Mouse (Mus musculus): ENCODE measurements at regions not wholly inside any gene's neighbourhood (a gene's known extent, or its start where the extent isn't known, plus 50 kb on each side); places are given as distances from the start of the nearest gene placed in this dataset.

DNA sequence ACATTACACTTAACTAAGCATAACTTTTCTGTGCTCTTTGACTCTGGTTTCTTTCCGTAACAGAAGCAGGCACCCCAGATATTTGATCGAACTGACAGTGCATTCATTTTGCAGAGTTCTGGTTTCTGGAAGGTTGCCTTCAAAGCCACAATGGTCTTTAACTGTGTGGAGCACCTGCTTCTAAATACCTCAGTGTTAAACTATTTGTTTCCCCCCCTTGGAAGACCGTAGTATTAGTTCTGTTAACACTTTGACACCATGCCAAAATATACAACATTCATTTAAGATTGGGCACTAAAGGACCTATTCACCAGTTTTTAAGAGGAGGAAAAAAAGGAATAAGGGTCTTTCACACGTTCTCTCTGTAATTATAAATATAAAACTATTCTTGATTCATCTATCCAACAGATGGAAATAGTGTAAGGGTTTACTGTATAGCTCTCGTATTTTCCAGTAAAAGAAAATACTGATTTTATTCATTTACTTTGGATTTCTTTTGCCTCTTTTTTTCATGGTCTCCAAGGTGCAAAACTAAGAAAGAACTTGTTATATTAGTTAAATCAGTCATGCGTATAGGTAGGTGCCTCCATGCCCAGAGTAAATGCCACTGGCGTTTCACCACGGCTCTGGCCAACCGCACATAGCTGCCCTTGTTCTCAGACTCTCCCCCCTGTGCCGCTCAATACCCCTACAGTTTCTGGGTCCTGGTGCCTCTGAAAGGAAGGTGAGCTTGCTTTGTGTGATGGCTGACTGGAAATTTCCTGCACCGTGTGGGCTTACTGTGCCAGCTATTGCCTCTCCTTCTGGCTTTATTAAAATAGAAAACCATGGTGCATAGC lies 391.2 kb downstream of the Etnk1 start:
- H3K9me3 ChIP-seq (replicated peaks) = no peaks in the 10 kb centered on the region
- H3K27ac ChIP-seq = no peak overlapping the region
- 92% methylated on average over 11 of the region's 11 CpGs for WGBS
- no peaks in the 10 kb centered on the region for H3K27me3 ChIP-seq (ENCODE audit: low read depth, poor library complexity, severe bottlenecking)
- H3K4me3 ChIP-seq = no peak overlapping the region
- no peaks in the 10 kb centered on the region for H3K36me3 ChIP-seq
- DNase-seq (ENCODE audit: low spot score) = no peak
- H3K4me1 ChIP-seq = peaks cover 7% of the 10 kb centered on the region; the same call in 1 of the 2 replicates

DNA sequence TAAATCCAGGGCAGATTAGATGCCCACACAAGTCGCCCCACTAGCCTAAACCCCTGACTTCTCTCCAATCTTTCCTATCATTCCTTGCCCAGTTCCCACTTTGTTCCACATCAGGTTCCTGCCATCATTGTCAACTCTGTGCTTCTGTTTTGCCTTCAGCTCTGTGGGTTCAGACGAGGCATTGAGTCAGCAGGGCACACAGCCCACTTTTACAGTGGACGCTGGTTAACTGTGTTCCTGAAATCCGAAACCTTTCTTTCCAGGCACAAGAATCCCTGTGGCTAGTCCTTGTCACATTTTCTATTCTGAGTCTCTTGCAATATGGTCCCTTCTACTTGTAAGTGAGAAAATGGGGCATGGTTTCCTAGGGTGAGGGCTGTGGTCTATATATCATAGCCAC lies 392.3 kb downstream of the Etnk1 start:
- Histone ChIP-seq H3K27me3 (ENCODE audit: low read depth, poor library complexity, severe bottlenecking) (no peaks in the 10 kb centered on the region), H3K9me3 (replicated peaks) (no peaks in the 10 kb centered on the region), H3K27ac (no peak overlapping the region; the same call in 1 of the 2 replicates), H3K36me3 (no peaks in the 10 kb centered on the region), H3K4me3 (no peak overlapping the region), H3K4me1 (peaks cover 7% of the 10 kb centered on the region; the same call in 1 of the 2 replicates)
- no peak for DNase-seq (ENCODE audit: low spot score)
- WGBS = 58% methylated on average over 4 of the region's 4 CpGs

DNA sequence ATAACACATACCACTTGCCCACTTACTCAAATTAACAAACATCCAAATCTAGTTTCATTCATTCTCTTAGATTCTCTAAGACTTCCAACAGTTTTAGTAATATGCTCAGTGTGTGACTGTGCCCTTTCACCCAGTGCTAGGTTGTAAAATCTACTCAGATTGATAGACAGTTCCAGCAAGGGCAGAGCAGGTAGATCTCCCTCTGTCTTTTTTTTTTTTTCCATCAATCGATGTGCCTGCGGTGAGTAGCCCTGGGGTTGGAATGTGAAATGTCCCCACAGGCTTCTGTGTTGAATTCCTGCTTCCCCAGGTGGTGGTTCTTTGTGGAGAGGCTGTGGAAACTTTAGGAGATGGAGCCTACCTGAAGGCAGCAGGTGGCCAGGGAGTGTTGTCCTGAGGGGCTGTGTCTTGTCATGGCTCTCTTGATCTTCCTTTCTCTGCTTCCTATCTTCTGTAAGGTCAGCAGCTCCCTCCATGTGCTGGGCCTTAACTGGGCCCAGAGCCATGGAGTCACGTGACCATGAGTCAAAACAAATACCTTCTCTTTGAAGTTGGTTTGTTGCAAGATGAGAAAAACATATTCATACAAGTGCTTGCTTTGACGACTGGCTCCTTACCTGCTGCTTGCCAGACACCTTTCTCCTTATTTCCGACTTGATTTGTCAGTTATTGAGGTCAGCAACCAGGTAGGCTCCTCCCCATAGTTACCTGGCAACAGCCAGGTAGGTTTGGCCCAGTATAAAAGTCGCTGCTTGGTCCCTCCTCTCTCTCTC lies 394.5 kb downstream of the Etnk1 start:
- Histone ChIP-seq H3K4me3 (no peak overlapping the region), H3K27ac (no peak overlapping the region), H3K36me3 (no peaks in the 10 kb centered on the region), H3K27me3 (ENCODE audit: low read depth, poor library complexity, severe bottlenecking) (no peaks in the 10 kb centered on the region), H3K9me3 (replicated peaks) (no peaks in the 10 kb centered on the region), H3K4me1 (peaks cover 7% of the 10 kb centered on the region; the same call in 1 of the 2 replicates)
- 67% methylated on average over 6 of the region's 6 CpGs for WGBS
- no peak for DNase-seq (ENCODE audit: low spot score)

DNA sequence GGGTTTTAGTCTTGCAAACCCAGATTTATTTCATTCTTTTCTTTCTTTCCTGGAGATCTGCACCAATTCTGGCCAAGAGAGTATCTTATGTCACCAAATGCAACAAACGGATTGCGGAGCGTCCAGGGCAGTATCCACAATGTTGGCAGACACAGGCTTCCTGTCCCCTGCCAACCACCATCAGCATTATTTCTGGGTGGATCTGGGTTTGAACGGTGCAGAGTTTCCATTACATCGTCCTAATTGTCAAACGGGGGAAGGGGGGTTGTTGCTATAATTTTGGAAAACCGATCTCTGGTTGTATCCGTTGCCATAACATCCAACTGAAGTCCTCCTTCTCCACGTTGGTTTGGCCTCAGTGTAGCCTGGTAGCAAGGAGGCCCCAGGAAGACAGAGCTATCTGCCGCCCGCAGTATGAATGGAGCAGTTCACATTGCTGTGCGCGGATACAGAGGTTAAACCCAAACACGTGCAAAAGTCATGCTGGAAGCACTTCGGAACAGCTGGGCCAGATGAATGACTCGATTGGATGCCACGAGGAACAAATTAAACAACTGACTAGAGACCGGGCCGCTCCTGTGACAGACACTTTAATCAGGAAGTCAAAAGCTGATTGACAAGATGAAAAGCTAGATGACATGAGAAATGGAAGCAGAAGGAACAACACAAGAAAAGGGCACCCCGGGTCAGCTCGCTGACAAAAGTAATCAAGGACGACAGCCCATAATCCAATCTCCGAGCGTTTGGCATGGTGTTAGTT lies 404.5 kb downstream of the Etnk1 start:
- Histone ChIP-seq H3K36me3 (no peaks in the 10 kb centered on the region), H3K27ac (no peak overlapping the region), H3K4me3 (no peak overlapping the region), H3K9me3 (replicated peaks) (no peaks in the 10 kb centered on the region), H3K27me3 (ENCODE audit: low read depth, poor library complexity, severe bottlenecking) (no peaks in the 10 kb centered on the region), H3K4me1 (peaks cover 7% of the 10 kb centered on the region; the same call in 1 of the 2 replicates)
- DNase-seq (ENCODE audit: low spot score) = peak; percentile 46
- 74% methylated on average over 24 of the region's 24 CpGs for WGBS

DNA sequence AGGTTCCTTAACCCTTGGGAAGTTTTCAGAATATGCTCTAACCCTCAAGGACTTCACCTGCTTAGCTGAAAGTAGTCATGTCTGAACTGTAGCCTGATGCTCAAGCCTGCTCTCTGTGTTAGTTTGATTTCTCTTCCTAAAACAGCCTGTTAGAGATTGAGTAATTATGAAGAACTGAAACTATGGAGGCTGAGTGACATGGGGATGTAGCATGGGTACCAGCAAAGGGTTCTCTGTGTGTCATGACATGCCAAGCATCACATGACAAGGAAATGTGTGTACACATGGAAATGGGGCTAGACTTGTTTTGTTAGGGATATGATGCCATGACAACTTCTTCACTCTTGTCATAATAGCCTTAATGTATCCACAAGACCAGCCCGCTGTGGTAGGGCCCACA lies 412.2 kb downstream of the Etnk1 start:
- WGBS = 94% methylated on average over 1 of the region's 1 CpGs
- no peak overlapping the region for H3K27ac ChIP-seq
- no peak for DNase-seq (ENCODE audit: low spot score)
- H3K4me1 ChIP-seq = no peaks in the 10 kb centered on the region
- H3K27me3 ChIP-seq (ENCODE audit: low read depth, poor library complexity, severe bottlenecking) = no peaks in the 10 kb centered on the region
- H3K9me3 ChIP-seq (replicated peaks) = no peaks in the 10 kb centered on the region
- H3K4me3 ChIP-seq = no peak overlapping the region
- no peaks in the 10 kb centered on the region for H3K36me3 ChIP-seq

DNA sequence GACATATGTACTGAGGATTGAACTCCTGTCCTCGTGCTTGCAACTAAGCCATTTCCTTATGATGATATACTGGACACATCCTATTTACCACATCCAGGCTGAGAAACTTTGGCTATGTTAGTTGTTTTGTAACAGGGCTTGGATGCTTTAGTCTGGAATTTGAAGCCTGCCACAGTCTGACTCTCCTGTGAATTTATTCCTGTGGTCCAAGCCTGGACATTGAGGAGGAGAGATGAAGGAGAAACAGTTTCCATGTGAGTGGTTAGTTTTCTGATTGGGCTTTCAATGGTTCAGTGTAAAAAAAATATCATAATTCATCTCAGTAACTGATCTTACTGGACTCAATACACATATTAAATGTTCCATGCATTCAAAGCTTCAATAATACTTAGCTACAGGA lies 422.6 kb downstream of the Etnk1 start:
- H3K36me3 ChIP-seq = no peaks in the 10 kb centered on the region
- 76% methylated on average over 1 of the region's 1 CpGs for WGBS
- H3K4me1 ChIP-seq = no peaks in the 10 kb centered on the region
- H3K27me3 ChIP-seq (ENCODE audit: low read depth, poor library complexity, severe bottlenecking) = no peaks in the 10 kb centered on the region
- no peak overlapping the region for H3K27ac ChIP-seq
- H3K9me3 ChIP-seq (replicated peaks) = no peaks in the 10 kb centered on the region
- DNase-seq (ENCODE audit: low spot score) = peak; percentile 11
- H3K4me3 ChIP-seq = no peak overlapping the region

DNA sequence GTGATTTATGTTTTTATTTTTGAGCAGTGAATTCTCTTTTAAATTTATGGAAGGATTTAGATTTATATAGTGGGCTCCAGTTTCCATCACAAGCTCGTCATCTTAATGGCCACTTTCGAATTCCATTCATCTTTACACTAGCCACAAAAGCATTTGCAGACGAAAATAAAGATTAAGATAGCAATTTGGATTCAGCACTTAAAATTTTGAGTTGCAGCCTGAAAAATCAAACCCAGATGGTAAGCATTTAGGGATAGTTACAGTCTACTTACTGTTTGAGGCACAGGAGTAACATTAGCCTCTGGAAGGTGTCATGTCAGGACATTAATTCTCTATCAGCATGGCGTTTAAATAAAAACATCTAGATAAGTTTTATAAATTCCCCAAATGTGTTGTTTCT lies 423.2 kb downstream of the Etnk1 start:
- Histone ChIP-seq H3K4me1 (no peaks in the 10 kb centered on the region), H3K4me3 (no peak overlapping the region), H3K27ac (no peak overlapping the region), H3K36me3 (no peaks in the 10 kb centered on the region), H3K9me3 (replicated peaks) (no peaks in the 10 kb centered on the region), H3K27me3 (ENCODE audit: low read depth, poor library complexity, severe bottlenecking) (no peaks in the 10 kb centered on the region)
- no peak for DNase-seq (ENCODE audit: low spot score)
- 65% methylated on average over 4 of the region's 4 CpGs for WGBS

DNA sequence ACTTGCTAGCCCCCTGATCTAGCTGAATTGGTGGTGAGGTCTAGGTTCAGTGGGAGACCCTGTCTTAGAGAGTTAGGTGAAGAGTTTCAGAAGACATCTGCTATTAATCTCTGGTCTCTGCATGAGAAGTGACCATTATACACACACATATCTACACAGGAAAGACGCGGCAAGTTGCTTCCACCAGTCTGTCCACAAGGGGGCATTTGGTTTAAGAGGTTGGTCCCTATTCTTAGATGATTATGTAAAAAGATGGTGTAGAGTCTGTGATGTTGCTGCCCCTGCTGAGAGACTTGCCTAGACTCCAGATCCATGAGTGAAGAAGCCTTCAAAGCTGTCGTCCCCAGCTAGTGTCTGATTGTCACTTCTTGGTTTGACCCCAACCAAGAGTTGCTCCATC lies 425.5 kb downstream of the Etnk1 start:
- Histone ChIP-seq H3K27ac (no peak overlapping the region), H3K4me1 (no peaks in the 10 kb centered on the region), H3K27me3 (ENCODE audit: low read depth, poor library complexity, severe bottlenecking) (no peaks in the 10 kb centered on the region), H3K4me3 (no peak overlapping the region), H3K36me3 (no peaks in the 10 kb centered on the region), H3K9me3 (replicated peaks) (no peaks in the 10 kb centered on the region)
- DNase-seq (ENCODE audit: low spot score) = no peak
- 92% methylated on average over 3 of the region's 3 CpGs for WGBS

DNA sequence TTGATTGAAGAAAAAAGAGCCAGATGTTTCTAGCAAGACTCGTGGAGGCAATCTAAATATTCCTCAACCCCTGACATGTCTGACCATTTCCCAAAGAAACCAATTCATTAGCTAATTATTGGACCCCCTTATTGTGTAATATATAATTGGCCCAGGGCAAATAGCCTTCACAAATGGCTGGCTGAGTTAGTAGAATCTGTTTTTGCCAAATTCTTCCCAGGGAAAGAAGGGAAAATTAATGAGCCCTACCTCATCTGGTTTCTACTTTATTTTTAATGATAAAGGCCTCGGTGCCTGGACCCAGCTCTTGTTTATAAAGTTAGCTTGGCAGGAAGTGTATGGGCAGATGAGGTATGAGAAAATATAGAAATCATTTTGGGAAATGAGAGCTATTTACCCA lies 428.5 kb downstream of the Etnk1 start:
- Histone ChIP-seq H3K9me3 (replicated peaks) (no peaks in the 10 kb centered on the region), H3K4me1 (no peaks in the 10 kb centered on the region), H3K27me3 (ENCODE audit: low read depth, poor library complexity, severe bottlenecking) (no peaks in the 10 kb centered on the region), H3K27ac (no peak overlapping the region), H3K36me3 (no peaks in the 10 kb centered on the region), H3K4me3 (no peak overlapping the region)
- no peak for DNase-seq (ENCODE audit: low spot score)
- WGBS = 68% methylated on average over 2 of the region's 2 CpGs

DNA sequence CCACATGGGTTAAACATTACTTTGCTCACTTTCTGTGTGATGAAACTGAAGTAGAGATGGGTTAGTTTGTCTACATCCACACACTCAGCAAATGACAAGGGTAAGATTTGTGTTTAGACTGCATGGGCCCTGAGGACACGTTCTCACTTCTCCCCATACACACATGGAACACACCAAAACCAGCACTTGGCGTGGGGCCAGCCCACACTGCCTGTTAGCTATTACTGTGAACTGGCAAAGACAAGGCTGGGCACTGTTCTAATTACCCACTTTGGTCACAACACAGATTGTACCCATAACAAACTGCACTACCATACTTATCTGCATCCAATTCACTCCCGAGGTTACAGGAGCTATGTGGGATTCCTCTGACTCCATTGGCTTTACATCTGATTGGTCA lies 430.4 kb downstream of the Etnk1 start:
- no peaks in the 10 kb centered on the region for H3K27me3 ChIP-seq (ENCODE audit: low read depth, poor library complexity, severe bottlenecking)
- H3K9me3 ChIP-seq (replicated peaks) = no peaks in the 10 kb centered on the region
- H3K36me3 ChIP-seq = no peaks in the 10 kb centered on the region
- no peaks in the 10 kb centered on the region for H3K4me1 ChIP-seq
- H3K27ac ChIP-seq = no peak overlapping the region
- DNase-seq (ENCODE audit: low spot score) = no peak
- WGBS = 87% methylated on average over 3 of the region's 3 CpGs
- H3K4me3 ChIP-seq = no peak overlapping the region

DNA sequence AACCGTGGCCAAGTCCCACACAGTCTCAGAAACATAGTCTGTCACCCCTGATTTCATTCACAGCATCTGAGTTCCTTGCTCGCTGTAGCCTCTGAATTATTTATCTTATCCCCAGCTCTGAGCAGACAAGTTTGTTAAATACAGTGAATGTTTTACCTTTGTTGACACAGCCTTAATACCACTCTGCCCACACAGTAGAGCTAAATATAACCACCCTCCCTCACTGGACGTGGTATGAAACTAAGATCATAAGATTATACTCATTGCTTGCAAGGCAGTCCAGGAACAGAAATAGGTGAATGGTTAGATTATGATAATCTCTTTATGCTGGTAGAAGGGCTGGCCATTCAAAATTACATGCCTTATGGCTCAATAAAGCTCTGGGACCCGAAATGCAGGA lies 431.9 kb downstream of the Etnk1 start:
- Histone ChIP-seq H3K27me3 (ENCODE audit: low read depth, poor library complexity, severe bottlenecking) (no peaks in the 10 kb centered on the region), H3K36me3 (no peaks in the 10 kb centered on the region), H3K4me3 (no peak overlapping the region), H3K9me3 (replicated peaks) (no peaks in the 10 kb centered on the region), H3K4me1 (no peaks in the 10 kb centered on the region), H3K27ac (no peak overlapping the region)
- DNase-seq (ENCODE audit: low spot score) = no peak
- 90% methylated on average over 4 of the region's 4 CpGs for WGBS

DNA sequence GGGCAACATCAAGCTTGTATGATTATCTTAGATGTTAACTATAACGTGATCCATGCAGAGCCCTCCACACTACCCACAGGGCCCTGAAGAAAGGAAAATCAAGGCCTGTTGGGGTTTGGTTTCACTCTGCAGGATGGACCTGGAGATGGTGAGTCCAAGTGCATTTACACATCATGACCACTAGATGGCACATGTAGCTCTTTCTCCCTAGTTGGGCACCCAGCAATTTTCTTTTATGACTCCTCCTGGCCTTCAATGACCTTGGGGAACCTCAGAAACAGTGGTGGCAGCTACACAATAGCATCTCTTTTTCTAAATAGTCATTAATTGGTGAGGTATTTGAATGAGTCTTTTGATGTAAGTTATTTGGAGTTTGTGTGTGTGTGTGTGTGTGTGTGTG lies 442.1 kb downstream of the Etnk1 start:
- Histone ChIP-seq H3K27ac (no peak overlapping the region), H3K9me3 (replicated peaks) (no peaks in the 10 kb centered on the region), H3K27me3 (ENCODE audit: low read depth, poor library complexity, severe bottlenecking) (no peaks in the 10 kb centered on the region), H3K4me3 (no peak overlapping the region), H3K36me3 (no peaks in the 10 kb centered on the region), H3K4me1 (peaks cover 14% of the 10 kb centered on the region; the same call in 1 of the 2 replicates)
- DNase-seq (ENCODE audit: low spot score) = no peak
- 91% methylated on average over 1 of the region's 1 CpGs for WGBS

DNA sequence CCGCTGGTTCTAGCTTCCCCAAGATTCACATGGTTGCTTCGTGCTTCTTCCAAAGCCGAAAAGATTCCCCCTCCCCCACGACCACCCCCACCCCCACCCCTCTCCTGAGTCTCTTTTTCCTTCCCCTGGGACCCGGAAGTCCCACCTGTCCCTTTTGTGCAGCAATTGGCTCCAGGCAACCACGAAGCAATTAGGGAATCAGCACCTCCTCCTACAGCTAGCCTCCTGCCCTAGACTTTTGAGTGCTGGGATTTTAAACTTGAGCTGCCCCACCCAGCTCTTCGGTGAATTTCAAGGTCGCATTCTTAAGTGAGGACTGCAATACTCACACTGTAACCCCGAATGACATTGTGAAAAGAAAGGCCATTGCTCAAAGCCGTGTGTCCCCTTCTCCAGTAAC lies 445.9 kb downstream of the Etnk1 start:
- H3K4me1 ChIP-seq = peaks cover 27% of the 10 kb centered on the region
- H3K27ac ChIP-seq = no peak overlapping the region
- H3K9me3 ChIP-seq (replicated peaks) = no peaks in the 10 kb centered on the region
- no peaks in the 10 kb centered on the region for H3K27me3 ChIP-seq (ENCODE audit: low read depth, poor library complexity, severe bottlenecking)
- 82% methylated on average over 10 of the region's 10 CpGs for WGBS
- H3K36me3 ChIP-seq = no peaks in the 10 kb centered on the region
- no peak for DNase-seq (ENCODE audit: low spot score)
- no peak overlapping the region for H3K4me3 ChIP-seq
